Comparison of ENCODE assay signal across 13 mouse cellular contexts in the genomic region with DNA sequence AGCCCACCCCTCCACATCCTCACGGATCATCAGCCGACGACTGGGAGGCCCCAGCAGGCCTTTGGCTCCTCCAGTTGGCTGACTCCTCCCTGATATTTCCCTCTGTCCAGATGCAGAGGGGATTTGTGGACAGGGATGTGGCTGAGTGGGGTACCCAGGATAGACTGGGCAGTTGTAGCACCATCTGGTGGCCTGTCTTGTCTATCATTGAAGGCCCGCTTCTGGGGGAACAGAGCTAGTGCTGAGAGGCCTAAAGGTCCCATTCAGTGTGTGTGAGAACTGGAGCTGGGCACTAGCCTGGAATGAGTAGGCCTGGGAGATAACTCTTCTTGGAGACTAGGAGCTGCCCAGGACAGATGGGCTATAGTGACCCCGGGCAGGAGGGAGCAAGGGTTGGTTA. TPM values are rescaled to one million over a fixed set of nuclear protein-coding genes. Genes with fewer than 3 reads are reported as not detected.
DNase-seq lines count a peak whose midpoint lies in the region; ATAC-seq and TF ChIP-seq lines count a peak whose summit lies in the region.
"Had no signal": no experiment of that assay in that cellular context is flagged by ENCODE, and none has a peak within 500 bp of the region (broad histone marks: within the 10 kb centered on the region; RNA-seq: fewer than 3 reads in every experiment).

No protein-coding gene starts in this region.

- TF ChIP-seq CTCF in kidney, adult 2 months (conservative IDR thresholded peaks at IDR 0.05; ENCODE audit: insufficient read depth, insufficient read length, low read depth, low read length), result peak; percentile 38
- peak; percentile 41 for TF ChIP-seq CTCF in liver, postnatal 0 days (IDR thresholded peaks at IDR 0.05; ENCODE audit: low read depth)

- H3K27ac ChIP-seq in kidney, adult 2 months (ENCODE audit: insufficient read depth, low read depth, low read length), result no peak overlapping the region
- no peak overlapping the region for H3K27ac ChIP-seq in liver, postnatal 0 days (ENCODE audit: low read depth)
- H3K27ac ChIP-seq in liver, embryonic 11.5 days (ENCODE audit: low read depth, low read length), result no peak overlapping the region
- H3K27ac ChIP-seq: liver, embryonic 13.5 days had no signal

- no peak overlapping the region for H3K4me2 ChIP-seq in liver, postnatal 0 days (ENCODE audit: low read depth, low read length)
- H3K4me2 ChIP-seq in liver, embryonic 11.5 days, result no peak overlapping the region
- H3K4me2 ChIP-seq: heart, embryonic 11.5 days; liver, embryonic 13.5 days had no signal

- TF ChIP-seq EP300 in liver, postnatal 0 days (IDR thresholded peaks at IDR 0.05; ENCODE audit: low read depth), result no peak

- H3K9ac ChIP-seq in liver, postnatal 0 days (replicated peaks), result no peak overlapping the region
- no peak overlapping the region; the same call in 1 of the 2 replicates for H3K9ac ChIP-seq in liver, embryonic 11.5 days (ENCODE audit: low read depth, low read length)
- H3K9ac ChIP-seq: liver, embryonic 13.5 days had no signal

- no peak for TF ChIP-seq POLR2A in kidney, adult 2 months (IDR thresholded peaks at IDR 0.05; ENCODE audit: low read depth, low read length)

- no peaks in the 10 kb centered on the region for H3K36me3 ChIP-seq in kidney, adult 2 months (ENCODE audit: control insufficient read depth, insufficient read depth, low read length)
- H3K36me3 ChIP-seq in liver, postnatal 0 days (replicated peaks; ENCODE audit: insufficient read depth, low read length), result peaks cover 8% of the 10 kb centered on the region; the same call in 1 of the 2 replicates
- no peaks in the 10 kb centered on the region for H3K36me3 ChIP-seq in liver, embryonic 11.5 days (ENCODE audit: control insufficient read depth, insufficient read depth, low read length)

- H3K4me1 ChIP-seq in kidney, adult 2 months (ENCODE audit: control insufficient read depth, insufficient read depth, low read length), result peaks cover 4% of the 10 kb centered on the region
- H3K4me1 ChIP-seq in liver, postnatal 0 days (ENCODE audit: insufficient read depth), result peaks cover 14% of the 10 kb centered on the region
- H3K4me1 ChIP-seq in liver, embryonic 11.5 days (replicated peaks; ENCODE audit: control insufficient read depth, insufficient read depth, low read length), result peaks cover 10% of the 10 kb centered on the region

- WGBS in kidney, adult 2 months, result 46% methylated on average over 5 of the region's 5 CpGs
- WGBS in liver, postnatal 0 days (ENCODE audit: insufficient replicate concordance), result 64% methylated on average over 5 of the region's 5 CpGs
- WGBS in liver, embryonic 11.5 days, result 66% methylated on average over 5 of the region's 5 CpGs

- no peaks in the 10 kb centered on the region for H3K9me3 ChIP-seq in liver, postnatal 0 days (ENCODE audit: low read length)
- H3K9me3 ChIP-seq in liver, embryonic 11.5 days (ENCODE audit: control insufficient read depth, low read length), result no peaks in the 10 kb centered on the region
- H3K9me3 ChIP-seq: liver, embryonic 13.5 days; megakaryocyte, embryonic 14.5 days had no signal

- no peak for ATAC-seq in liver, postnatal 0 days
- no peak for ATAC-seq in liver, embryonic 11.5 days (replicated peaks; ENCODE audit: low FRiP score)

- DNase-seq in cerebellum, postnatal 10 days, result peak; percentile 49 to 55
- no peak for DNase-seq in cerebellum, adult 11 months
- peak; percentile 23 for DNase-seq in kidney, adult 2 months
- DNase-seq in kidney, adult 9 months, result no peak
- no peak for DNase-seq in liver, postnatal 0 days
- DNase-seq in liver, embryonic 11.5 days (ENCODE audit: low spot score), result no peak
- DNase-seq in retina, embryonic 14.5 days (ENCODE audit: low spot score), result peak; percentile 55
- no peak for DNase-seq in thymus, postnatal 25 days
- DNase-seq: B cell, adult 2 months; liver, embryonic 13.5 days; thymus, adult 18-20 months had no signal

- H3K4me3 ChIP-seq in kidney, adult 2 months (ENCODE audit: insufficient read depth, low read depth, low read length), result no peak overlapping the region
- no peak overlapping the region for H3K4me3 ChIP-seq in liver, postnatal 0 days (ENCODE audit: low read depth, low read length)
- H3K4me3 ChIP-seq in liver, embryonic 11.5 days (ENCODE audit: low read depth, low read length), result no peak overlapping the region
- H3K4me3 ChIP-seq: liver, embryonic 13.5 days; megakaryocyte, embryonic 14.5 days had no signal

- H3K27me3 ChIP-seq in kidney, adult 2 months (replicated peaks; ENCODE audit: control insufficient read depth, insufficient read depth, low read length), result no peaks in the 10 kb centered on the region
- peaks cover 7% of the 10 kb centered on the region; the same call in 1 of the 2 replicates for H3K27me3 ChIP-seq in liver, postnatal 0 days (ENCODE audit: insufficient read depth, low read length)
- peaks cover 16% of the 10 kb centered on the region for H3K27me3 ChIP-seq in liver, embryonic 11.5 days (replicated peaks; ENCODE audit: control insufficient read depth, insufficient read depth, low read length)

RNA-seq across cellular contexts. Expression of a gene that starts 4.3 kb away (rescaled TPM):
- 14.9 and 16.7 TPM in 2 replicates for polyA plus RNA-seq in kidney, adult 2 months (2012; rRNA removed)
- polyA plus RNA-seq in liver, postnatal 0 days (2015; fragmentation: Nextera tagmentation; extraction: Ambion mirVana), result 4.2 and 6.6 TPM in 2 replicates
- polyA plus RNA-seq in liver, embryonic 11.5 days (2014; fragmentation: Nextera tagmentation; extraction: Ambion mirVana), result 2.0 and 2.2 TPM in 2 replicates

RNA-seq across cellular contexts. Expression of a gene that starts 7.1 kb away (rescaled TPM):
- 53.3 and 53.7 TPM in 2 replicates for polyA plus RNA-seq in kidney, adult 2 months (2012; rRNA removed)
- polyA plus RNA-seq in liver, postnatal 0 days (2015; fragmentation: Nextera tagmentation; extraction: Ambion mirVana), result 8.7 TPM in 2 replicates
- 22.8 and 25.0 TPM in 2 replicates for polyA plus RNA-seq in liver, embryonic 11.5 days (2014; fragmentation: Nextera tagmentation; extraction: Ambion mirVana)

RNA-seq across cellular contexts. Expression of a gene that starts 19.1 kb away (rescaled TPM):
- polyA plus RNA-seq in kidney, adult 2 months (2012; rRNA removed), result 3.5 and 4.6 TPM in 2 replicates
- 0.32 and 0.66 TPM in 2 replicates for polyA plus RNA-seq in liver, postnatal 0 days (2015; fragmentation: Nextera tagmentation; extraction: Ambion mirVana)
- polyA plus RNA-seq in liver, embryonic 11.5 days (2014; fragmentation: Nextera tagmentation; extraction: Ambion mirVana), result 1.4 and 1.7 TPM in 2 replicates

RNA-seq across cellular contexts. Expression of a gene that starts 19.2 kb away (rescaled TPM):
- 99.6 and 112 TPM in 2 replicates for polyA plus RNA-seq in kidney, adult 2 months (2012; rRNA removed)
- 57.5 and 60.0 TPM in 2 replicates for polyA plus RNA-seq in liver, postnatal 0 days (2015; fragmentation: Nextera tagmentation; extraction: Ambion mirVana)
- 95.4 and 104 TPM in 2 replicates for polyA plus RNA-seq in liver, embryonic 11.5 days (2014; fragmentation: Nextera tagmentation; extraction: Ambion mirVana)

RNA-seq across cellular contexts. Expression of a gene that starts 22.3 kb away (rescaled TPM):
- 22.4 and 29.9 TPM in 2 replicates for polyA plus RNA-seq in kidney, adult 2 months (2012; rRNA removed)
- 4.9 and 5.5 TPM in 2 replicates for polyA plus RNA-seq in liver, postnatal 0 days (2015; fragmentation: Nextera tagmentation; extraction: Ambion mirVana)
- 16.0 and 18.8 TPM in 2 replicates for polyA plus RNA-seq in liver, embryonic 11.5 days (2014; fragmentation: Nextera tagmentation; extraction: Ambion mirVana)

Comparison
In these comparisons a context has a peak if more than half of its experiments do, and no peak if none do; other contexts are left out.
1. DNase-seq: peak in cerebellum, postnatal 10 days (2 of 2), kidney, adult 2 months (single experiment) and retina, embryonic 14.5 days (single experiment); none in cerebellum, adult 11 months (single experiment), kidney, adult 9 months (single experiment), liver, postnatal 0 days (single experiment), liver, embryonic 11.5 days (single experiment) and thymus, postnatal 25 days (single experiment).